Mouse (Mus musculus) embryonic facial prominence, embryonic 11.5 days (tissue): ENCODE data around the gene Zfpm1. TPM values are rescaled to one million over a fixed set of nuclear protein-coding genes. Genes with fewer than 3 reads are reported as not detected.

Experiments used
- ATAC-seq: fragments of 200-750 bp; cut with Nextera tagmentation; replicated peaks from 2 replicates; pipeline ENCODE4 v1.8.0; 2017; ENCODE audit warnings: low read depth; ENCODE audit not compliant: insufficient number of reproducible peaks, low FRiP score, low TSS enrichment
- DNase-seq: peaks from one replicate; pipeline ENCODE4 v3.0.0-alpha.2; 2015; ENCODE audit warnings: low spot score
- H3K27ac ChIP-seq: fragments of 300-500 bp; sonication (generic); replicated peaks from 2 replicates; pipeline ENCODE4 v1.5.1; 2014; ENCODE audit warnings: mild to moderate bottlenecking, low read depth, low read length, control low read depth
- H3K27me3 ChIP-seq: fragments of 300-500 bp; sonication (generic); 2 replicates; pipeline ENCODE4 v1.6.1; 2014; ENCODE audit warnings: mild to moderate bottlenecking, low read length, moderate library complexity, mixed read lengths; ENCODE audit not compliant: control insufficient read depth, insufficient read depth
- H3K36me3 ChIP-seq: fragments of 300-500 bp; sonication (generic); replicated peaks from 2 replicates; pipeline ENCODE4 v1.6.1; 2014; ENCODE audit warnings: low read depth, mild to moderate bottlenecking, low read length, moderate library complexity, mixed read lengths; ENCODE audit not compliant: control insufficient read depth, insufficient read depth
- H3K4me1 ChIP-seq: fragments of 300-500 bp; sonication (generic); 2 replicates; pipeline ENCODE4 v1.6.1; 2014; ENCODE audit warnings: low read length, mixed read lengths; ENCODE audit not compliant: control insufficient read depth, insufficient read depth
- H3K4me2 ChIP-seq: fragments of 300-500 bp; sonication (generic); 2 replicates; pipeline ENCODE4 v1.6.1; 2014; ENCODE audit warnings: low read depth, mild to moderate bottlenecking, control low read depth, low read length, moderate library complexity
- H3K4me3 ChIP-seq: fragments of 300-500 bp; sonication (generic); 2 replicates; pipeline ENCODE4 v1.5.1; 2014; ENCODE audit warnings: low read depth, low read length, control low read depth
- H3K9ac ChIP-seq: fragments of 300-500 bp; sonication (generic); replicated peaks from 2 replicates; pipeline ENCODE4 v1.6.1; 2014; ENCODE audit warnings: mild to moderate bottlenecking, control low read depth, low read length
- H3K9me3 ChIP-seq: fragments of 300-500 bp; sonication (generic); replicated peaks from 2 replicates; pipeline ENCODE4 v1.6.1; 2016; ENCODE audit warnings: mild to moderate bottlenecking, low read length, inconsistent platforms, mixed read lengths; ENCODE audit not compliant: control insufficient read depth
- WGBS: fragments of 180-500 bp; shearing (Covaris S2); extraction: QIAGEN DNeasy Blood & Tissue Kit; methylation state at CpG from one replicate; pipeline ENCODE4 v1.1.7; 2014; 5-methylcytosine and 5-hydroxymethylcytosine counted together
- polyA plus RNA-seq: library from polyadenylated mRNA; unstranded; fragments of >200 nt; fragmentation: Nextera tagmentation; extraction: Ambion mirVana; gene quantifications from 2 replicates; pipeline ENCODE4 v1.2.1, GENCODE M21; 2014

The Zfpm1 gene
- polyA plus RNA-seq, 1 experiment from 2014 or later, result 1.5 TPM

DNA sequence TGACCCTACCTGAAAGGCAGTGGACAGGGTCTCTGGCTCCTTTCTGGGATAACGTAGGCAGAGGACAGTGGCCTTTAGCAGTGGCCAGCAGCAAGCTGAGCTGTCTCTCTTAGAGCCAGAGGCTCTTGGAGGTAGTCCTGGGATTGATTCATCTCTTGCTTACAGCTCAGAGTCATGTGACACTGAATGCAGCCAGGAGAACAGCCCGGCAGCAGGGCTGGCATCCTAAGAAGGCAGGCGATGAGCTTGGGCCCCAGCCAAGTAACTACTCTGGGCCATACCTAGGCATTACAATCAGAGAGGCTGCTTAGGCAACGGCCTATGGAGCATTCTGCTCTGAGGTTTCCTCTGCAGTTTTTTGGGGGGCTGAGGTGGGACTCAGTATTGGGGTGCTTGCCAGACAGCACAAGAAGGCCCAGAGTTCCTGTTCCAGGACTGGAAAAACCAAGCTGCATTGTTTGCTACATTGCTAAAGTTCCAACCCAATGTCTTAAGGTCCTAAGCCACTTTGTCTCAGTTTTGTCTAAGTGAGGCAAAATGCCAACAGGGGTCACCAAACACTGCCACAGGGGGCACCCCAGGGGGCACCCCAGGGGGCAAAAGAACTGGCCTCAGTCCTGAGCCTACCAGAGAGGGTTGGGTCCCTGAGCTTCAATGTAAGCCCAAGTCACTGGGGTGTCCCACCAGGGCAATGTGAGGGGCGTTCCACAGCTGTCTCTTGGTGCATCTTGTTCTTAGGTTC, 66.0 kb downstream of the Zfpm1 start:
- H3K27me3 ChIP-seq, result peaks cover 14% of the 10 kb centered on the region; the same call in 1 of the 2 replicates
- ATAC-seq, result no peak
- 76% methylated on average over 5 of the region's 5 CpGs for WGBS

DNA sequence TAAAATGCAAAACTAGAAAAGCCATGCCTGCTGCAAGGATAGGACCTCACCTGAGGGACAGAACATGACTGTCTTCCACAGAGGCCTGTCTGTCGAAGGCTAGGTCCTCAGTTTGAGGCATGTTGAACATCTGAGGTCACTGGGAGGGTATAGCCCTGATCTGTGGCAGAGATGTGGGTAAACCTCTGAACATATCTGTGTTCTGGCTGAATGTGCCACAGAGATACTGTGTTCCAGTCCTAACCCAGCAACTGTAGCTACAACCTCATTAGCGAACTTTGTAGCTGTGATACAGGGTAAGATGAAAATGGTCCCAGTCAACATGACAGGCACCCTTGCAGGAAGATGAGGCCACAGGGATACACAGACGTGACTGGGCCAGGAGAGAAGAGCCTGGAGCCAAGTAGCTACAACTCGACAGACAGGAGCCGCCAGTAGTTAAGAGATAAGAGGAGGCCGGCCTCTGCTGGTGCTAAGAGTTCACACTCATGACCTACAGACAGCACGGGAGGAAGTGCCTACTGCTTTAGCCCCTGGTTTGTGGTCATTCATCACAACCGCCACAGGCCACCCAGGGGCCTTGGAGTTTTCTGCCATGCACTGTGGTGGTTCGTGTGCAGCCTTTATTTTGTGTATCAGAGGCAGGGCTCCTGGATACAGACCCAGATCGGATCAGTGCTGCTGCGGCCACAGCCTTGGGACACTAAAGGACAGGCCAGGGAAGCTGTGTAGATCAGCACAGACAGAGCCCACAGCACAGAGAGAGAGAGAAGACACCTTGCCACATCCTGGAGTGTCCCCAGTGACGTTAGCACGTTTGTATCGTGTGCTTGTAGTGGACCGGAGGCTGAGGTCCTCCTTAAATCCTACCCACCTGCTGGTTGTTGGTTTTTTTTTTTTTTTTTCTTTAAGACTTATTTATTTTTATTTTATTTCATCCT, 67.7 kb downstream of the Zfpm1 start:
- WGBS, result 34% methylated on average over 15 of the region's 15 CpGs
- no peaks in the 10 kb centered on the region for H3K9me3 ChIP-seq
- no peaks in the 10 kb centered on the region for H3K36me3 ChIP-seq
- no peak overlapping the region for H3K27ac ChIP-seq
- DNase-seq, result no peak
- H3K27me3 ChIP-seq, result peaks cover 7% of the 10 kb centered on the region; the same call in 1 of the 2 replicates
- no peak for ATAC-seq
- H3K9ac ChIP-seq, result no peak overlapping the region
- no peak overlapping the region for H3K4me2 ChIP-seq
- no peak overlapping the region for H3K4me3 ChIP-seq
- H3K4me1 ChIP-seq, result no peaks in the 10 kb centered on the region

More for the DNA sequence above, 66.0 kb downstream of the Zfpm1 start:
- Histone ChIP-seq H3K36me3 (no peaks in the 10 kb centered on the region), H3K4me1 (peaks cover 3% of the 10 kb centered on the region; the same call in 1 of the 2 replicates), H3K9ac (no peak overlapping the region), H3K4me3 (no peak overlapping the region), H3K9me3 (no peaks in the 10 kb centered on the region), H3K4me2 (no peak overlapping the region), H3K27ac (no peak overlapping the region)
- DNase-seq, result no peak

DNA sequence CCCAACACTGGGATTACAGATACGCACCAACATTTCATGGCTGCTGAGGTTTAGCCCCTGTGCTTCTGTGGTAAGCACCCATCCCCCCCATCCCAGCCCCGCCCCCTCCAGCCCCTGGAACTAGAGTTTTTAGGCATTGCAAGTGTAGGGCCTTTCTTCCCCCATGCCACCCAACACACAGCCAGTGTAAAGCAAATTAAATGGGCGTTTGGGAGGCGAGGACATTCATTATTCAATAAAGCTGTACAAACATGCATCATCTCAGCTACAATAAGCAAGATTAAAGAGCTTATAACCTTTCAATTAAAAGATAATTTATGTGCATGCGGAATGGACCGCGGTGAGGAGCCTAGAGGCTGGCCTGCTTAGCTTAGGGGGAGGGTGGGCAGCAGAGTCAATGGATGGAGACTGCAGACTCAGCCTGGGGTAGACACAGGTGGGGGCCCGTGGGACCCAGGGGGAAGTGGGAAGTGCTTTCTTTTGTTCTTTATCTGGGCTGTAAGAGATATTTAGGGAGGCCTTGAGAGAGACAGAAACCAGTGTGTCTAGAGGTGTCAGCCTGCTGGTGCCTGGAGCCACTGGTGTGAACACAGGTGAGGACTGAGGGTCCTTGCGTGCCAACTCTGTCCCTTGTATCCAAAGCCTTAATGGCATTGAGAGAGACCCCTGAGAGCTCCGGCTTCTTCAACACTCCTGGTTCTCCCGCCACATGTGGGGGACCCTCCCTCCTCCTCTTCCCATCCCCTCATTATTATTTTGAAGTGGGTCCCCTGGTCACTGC, 68.6 kb downstream of the Zfpm1 start:
- no peaks in the 10 kb centered on the region for H3K9me3 ChIP-seq
- ATAC-seq (no peak), DNase-seq (peak; percentile 20)
- no peak overlapping the region for H3K27ac ChIP-seq
- no peaks in the 10 kb centered on the region for H3K27me3 ChIP-seq
- no peak overlapping the region for H3K4me2 ChIP-seq
- no peaks in the 10 kb centered on the region for H3K4me1 ChIP-seq
- WGBS, result 29% methylated on average over 11 of the region's 11 CpGs
- H3K9ac ChIP-seq, result no peak overlapping the region
- no peaks in the 10 kb centered on the region for H3K36me3 ChIP-seq
- no peak overlapping the region for H3K4me3 ChIP-seq

DNA sequence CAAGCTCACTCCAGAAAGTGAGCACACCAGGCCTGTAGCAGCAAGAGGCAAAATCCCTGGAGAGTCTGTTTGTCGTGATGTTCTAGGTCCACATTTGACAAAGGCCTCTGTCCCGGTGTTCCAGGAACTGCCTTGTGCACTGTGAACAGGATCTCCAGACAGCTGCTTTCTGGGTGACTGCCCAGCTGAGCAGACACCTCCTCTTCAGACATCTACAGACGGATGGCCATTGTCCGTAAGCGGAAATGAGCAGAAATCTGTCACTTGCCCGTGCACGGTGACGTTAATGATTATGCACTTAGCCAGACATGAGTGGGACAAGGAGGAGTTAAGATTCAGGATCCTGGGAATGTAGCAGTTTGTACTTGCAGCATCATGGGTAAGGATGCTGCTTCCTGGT, 72.2 kb downstream of the Zfpm1 start:
- H3K36me3 ChIP-seq, result no peaks in the 10 kb centered on the region
- H3K27ac ChIP-seq, result no peak overlapping the region
- 88% methylated on average over 8 of the region's 8 CpGs for whole genome bisulfite sequencing
- H3K4me2 ChIP-seq, result no peak overlapping the region
- ATAC-seq (no peak), DNase-seq (no peak)
- no peak overlapping the region for H3K4me3 ChIP-seq
- no peaks in the 10 kb centered on the region for H3K27me3 ChIP-seq
- H3K9me3 ChIP-seq, result no peaks in the 10 kb centered on the region
- H3K9ac ChIP-seq, result no peak overlapping the region
- H3K4me1 ChIP-seq, result no peaks in the 10 kb centered on the region

DNA sequence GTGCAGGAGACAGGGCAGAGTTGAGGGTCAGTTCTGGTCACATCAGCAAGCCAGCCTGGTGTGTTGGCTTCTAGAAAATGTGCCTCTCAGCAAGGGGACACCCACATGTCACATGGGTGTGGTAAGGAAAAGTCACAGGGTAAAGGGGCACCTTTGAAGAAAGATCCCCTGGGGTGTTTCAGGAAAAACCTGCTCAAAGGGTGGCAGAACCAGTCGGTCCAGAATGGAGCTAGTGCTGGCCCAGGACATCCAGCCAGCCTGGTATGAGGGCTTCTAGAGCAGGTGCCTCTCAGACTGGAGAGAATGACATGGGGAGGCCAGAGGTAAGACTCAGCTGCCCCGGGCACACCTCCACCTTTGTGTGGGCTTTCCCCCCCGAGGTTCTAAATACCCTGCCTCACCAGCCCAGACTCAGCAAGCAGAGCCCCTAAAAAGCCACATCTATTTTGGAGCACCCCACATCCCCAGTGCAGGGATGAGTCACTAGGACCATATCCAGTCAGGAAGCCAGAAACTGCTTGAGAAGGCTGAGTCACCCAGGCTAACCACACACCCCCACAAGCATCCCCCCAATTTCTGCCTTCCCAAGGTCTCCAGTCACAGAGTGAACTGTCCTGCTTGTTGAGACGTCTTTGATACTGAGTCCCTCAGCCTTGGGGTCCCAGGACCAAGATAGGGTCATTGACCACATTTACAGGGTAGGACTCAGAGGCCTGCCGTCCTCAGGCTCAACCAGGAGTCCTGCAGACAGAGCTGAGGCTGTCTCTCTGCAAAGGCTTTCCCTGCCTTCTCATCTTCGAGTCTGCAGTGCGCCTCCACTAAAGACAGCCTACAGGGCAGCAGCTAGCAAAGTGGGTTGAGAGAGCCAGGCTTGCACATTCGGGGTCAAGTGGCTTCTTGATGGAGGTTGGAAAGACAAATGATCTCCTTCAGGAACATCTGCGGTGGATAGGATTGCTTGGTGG, 74.0 kb downstream of the Zfpm1 start:
- Histone ChIP-seq H3K27ac (no peak overlapping the region), H3K4me3 (no peak overlapping the region), H3K9me3 (no peaks in the 10 kb centered on the region), H3K4me1 (no peaks in the 10 kb centered on the region), H3K36me3 (no peaks in the 10 kb centered on the region), H3K4me2 (no peak overlapping the region), H3K9ac (no peak overlapping the region), H3K27me3 (no peaks in the 10 kb centered on the region)
- ATAC-seq (no peak), DNase-seq (no peak)
- 71% methylated on average over 9 of the region's 9 CpGs for WGBS

DNA sequence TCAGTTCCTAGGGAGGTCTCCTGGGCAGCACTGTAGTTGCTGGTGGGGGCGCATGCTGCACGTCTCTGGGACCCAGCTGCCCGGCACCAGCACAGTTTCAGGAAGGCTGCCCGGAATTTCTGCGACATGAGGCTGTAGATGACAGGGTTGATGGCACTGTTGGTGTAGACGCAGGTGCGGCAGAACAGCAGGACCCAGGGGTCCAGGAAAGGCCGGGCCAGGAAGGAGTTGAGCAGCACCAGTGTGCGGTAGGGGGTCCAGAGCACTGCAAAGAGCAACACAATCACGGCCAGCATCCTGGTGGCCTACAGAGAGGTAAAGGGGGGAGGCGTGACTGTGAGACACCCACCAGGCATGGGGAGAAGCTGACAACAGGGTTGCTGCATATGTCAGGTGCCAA, 75.3 kb downstream of the Zfpm1 start:
- no peaks in the 10 kb centered on the region for H3K9me3 ChIP-seq
- H3K9ac ChIP-seq, result no peak overlapping the region
- WGBS, result 62% methylated on average over 11 of the region's 11 CpGs
- H3K4me3 ChIP-seq, result no peak overlapping the region
- H3K4me1 ChIP-seq, result no peaks in the 10 kb centered on the region
- no peaks in the 10 kb centered on the region for H3K27me3 ChIP-seq
- no peak overlapping the region for H3K4me2 ChIP-seq
- no peak for DNase-seq
- H3K27ac ChIP-seq, result no peak overlapping the region
- ATAC-seq, result no peak
- H3K36me3 ChIP-seq, result no peaks in the 10 kb centered on the region

DNA sequence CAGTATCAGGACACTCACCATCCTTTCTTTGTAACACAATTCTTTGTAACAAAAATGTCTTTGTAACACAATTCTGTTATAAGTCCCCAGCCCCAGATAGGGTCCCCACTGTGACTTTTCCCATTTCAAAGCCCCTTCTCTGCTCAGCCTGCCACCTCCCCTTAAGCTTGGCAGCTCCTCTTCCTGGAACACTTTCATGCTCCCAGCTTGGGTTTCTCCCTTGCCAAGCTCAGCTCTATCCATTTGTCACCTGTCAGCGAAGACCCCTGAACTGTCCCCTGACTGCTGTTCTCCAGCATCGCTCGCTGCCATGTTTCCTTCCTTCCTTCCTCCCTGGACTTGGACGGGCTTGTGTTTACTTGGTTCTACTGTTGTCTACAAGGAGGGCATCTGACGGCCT, 75.7 kb downstream of the Zfpm1 start:
- Histone ChIP-seq H3K36me3 (no peaks in the 10 kb centered on the region), H3K4me1 (no peaks in the 10 kb centered on the region), H3K27me3 (no peaks in the 10 kb centered on the region), H3K9me3 (no peaks in the 10 kb centered on the region), H3K4me2 (no peak overlapping the region), H3K27ac (no peak overlapping the region), H3K4me3 (no peak overlapping the region), H3K9ac (no peak overlapping the region)
- no peak for ATAC-seq
- DNase-seq, result no peak
- 79% methylated on average over 5 of the region's 5 CpGs for WGBS
